Mouse (Mus musculus) C2C12 (cell line): ENCODE measurements around the gene Aqp1.

Experiments used
- CTCF ChIP-seq: IDR thresholded peaks from one replicate; pipeline ENCODE4 v1.5.1; 2011; ENCODE audit not compliant: control insufficient read depth, insufficient read depth, insufficient read length
- USF1 ChIP-seq: IDR thresholded peaks from one replicate; pipeline ENCODE4 v1.6.1; 2011; ENCODE audit warnings: low read depth, mild to moderate bottlenecking, control low read depth, moderate library complexity

DNA sequence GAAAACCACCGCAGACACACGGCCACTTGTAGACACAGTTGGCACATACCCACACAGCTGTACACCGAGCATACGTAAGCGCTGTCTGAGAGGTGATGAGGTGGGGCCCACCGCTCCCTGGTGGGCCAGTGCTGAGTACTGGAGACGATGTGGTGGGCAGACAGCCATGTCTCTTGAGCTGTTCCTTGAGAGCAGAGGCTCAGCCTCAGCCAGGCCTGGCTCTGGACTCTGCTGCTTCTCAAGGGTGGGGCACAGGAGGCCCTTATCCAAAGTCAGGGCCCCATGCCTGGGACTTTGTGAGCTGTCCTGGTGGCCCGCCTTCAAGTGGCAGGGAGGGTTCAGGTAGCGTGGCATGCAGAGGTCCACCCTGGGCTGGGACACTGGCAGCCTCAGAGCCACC, 6.1 kb downstream of the Aqp1 start:
- TF ChIP-seq USF1 (no peak), CTCF (no peak)
